Mouse (Mus musculus) cerebellum, adult (tissue): ENCODE measurements around the gene Fhl2.
"Not testable (repeated sequence)": the region's sequence is repeated elsewhere in the genome, so short reads cannot be mapped to it uniquely, and the experiment has no call there.

Experiments
- ATAC-seq: cut with Nextera tagmentation; 2 replicates; pipeline ENCODE4 v1.9.2; 2017; ENCODE audit warnings: mild to moderate bottlenecking, moderate library complexity, mixed read lengths; ENCODE audit not compliant: insufficient number of reproducible peaks, low FRiP score, low TSS enrichment

The Fhl2 gene

GRCm38 (mm10) chr1:43154491-43154890, 42.3 kb downstream of the Fhl2 start:
- ATAC-seq, result no peak

DNA sequence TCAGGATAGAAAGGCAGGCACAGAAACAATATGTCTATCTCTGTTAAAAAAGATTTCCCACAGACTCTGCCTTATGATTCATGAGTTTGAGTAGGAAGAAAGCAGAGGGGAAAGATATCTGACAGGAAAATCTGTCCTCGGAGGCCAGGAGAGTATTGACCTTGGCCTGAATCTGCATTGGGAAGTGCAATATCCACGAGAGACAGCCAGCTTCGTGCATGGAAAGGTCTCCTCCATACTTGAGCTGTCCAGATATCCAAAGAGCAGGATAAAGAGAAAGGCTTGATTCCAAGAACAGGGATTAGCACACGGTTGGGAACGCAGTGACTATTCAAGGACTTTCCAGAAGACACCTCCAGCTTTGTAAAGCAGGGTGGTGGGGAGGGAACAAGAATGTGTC, 43.2 kb downstream of the Fhl2 start:
- ATAC-seq, result no peak

- ATAC-seq, result no peak
Observed at GRCm38 (mm10) chr1:43152626-43153025, 44.2 kb downstream of the Fhl2 start.

GRCm38 (mm10) chr1:43150225-43150624, 46.6 kb downstream of the Fhl2 start:
- ATAC-seq, result no peak

DNA sequence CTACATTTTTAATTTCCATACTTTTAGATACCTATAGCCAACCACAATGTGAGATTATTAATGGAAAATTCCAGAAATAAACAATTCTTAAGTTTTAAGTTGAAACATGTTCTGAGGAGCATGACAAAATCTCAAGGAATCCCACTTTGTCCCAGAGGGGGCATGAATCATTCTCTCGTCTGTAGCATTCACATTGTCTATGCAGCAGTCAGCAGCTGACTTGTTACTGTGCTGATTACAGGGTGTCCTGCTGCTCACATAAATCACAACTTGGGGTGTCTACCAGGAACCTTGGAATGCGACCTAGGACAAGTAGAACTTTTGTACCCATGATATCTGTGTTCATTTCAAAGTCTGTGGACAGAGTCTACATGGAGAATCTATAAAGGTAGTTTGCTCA, 49.3 kb downstream of the Fhl2 start:
- ATAC-seq, result no peak

DNA sequence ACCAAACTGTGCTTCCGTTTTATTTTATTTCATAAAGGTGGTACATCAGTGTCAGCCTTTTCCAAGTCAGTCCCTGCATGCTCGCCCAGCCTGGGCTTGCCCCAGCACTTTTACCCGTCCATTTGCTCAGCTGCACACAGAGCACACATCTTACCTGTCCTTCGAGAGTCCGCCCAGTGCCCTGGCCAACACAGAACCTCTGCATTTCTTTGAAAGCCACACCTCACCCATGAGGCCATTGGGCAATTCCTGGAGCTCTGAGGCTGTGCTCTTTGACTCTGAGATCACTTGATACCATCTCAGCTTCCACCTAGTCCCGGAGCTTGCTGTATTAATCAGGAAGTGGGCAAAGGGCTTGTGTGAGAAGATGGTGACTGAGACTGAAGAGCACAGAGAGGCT, 51.4 kb downstream of the Fhl2 start:
- no peak for ATAC-seq

GRCm38 (mm10) chr1:43144338-43144906, 52.4 kb downstream of the Fhl2 start:
- ATAC-seq, result no peak

GRCm38 (mm10) chr1:43143791-43144190, 53.0 kb downstream of the Fhl2 start:
- no peak for ATAC-seq

GRCm38 (mm10) chr1:43143284-43143683, 53.5 kb downstream of the Fhl2 start:
- no peak for ATAC-seq

DNA sequence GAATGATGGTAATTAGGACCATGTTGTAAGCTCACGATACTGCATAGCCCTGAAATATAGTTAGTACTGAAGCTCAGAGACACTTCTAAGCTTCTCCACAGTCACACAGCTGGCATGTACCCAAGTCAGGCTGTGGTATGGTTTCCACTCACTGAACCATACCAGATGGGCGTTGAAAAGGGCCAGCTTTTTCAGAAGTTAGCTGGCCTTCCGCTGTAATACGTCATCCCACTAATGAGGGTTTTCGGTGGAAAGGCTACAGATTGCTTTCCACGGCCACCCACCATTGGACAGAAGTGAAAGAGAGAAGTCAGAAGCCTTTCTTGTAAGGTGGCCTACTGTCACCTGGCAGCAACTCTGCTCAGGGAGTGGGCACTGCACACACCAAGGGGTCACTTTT, 53.9 kb downstream of the Fhl2 start:
- ATAC-seq, result no peak

- ATAC-seq, result no peak
Observed at GRCm38 (mm10) chr1:43141555-43141961, 55.2 kb downstream of the Fhl2 start.

DNA sequence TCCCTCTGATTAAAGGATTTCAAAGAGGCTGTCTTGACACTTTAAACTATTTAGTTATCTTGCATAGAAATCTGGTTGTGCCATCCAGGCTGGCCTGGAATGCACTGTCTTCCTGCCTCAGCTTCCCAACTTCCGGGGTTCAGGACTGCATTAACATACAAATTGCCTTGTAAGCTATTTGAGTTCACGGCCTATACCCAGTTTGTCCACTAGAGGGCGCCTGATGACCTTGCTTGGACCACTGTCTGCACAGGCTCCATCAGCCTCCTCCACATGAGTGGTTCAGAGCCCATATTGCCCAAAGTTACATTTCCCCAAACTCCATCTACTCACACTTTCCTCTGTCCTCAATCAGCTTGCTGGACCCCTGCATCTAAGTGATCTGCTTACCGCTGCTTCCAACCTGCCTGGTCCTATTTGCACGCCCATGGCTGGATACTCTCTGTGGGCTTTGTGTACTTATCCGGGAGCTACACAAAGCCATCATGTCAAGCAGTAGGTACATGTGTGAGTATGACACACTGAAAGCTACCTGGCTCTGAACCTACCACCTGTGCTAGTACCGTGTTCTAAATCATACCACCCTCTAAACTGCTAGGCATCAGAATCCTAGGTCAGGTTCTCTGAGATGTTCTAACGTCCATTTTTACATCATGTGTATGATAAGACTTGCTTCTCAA, 57.1 kb downstream of the Fhl2 start:
- peak; percentile 78 for ATAC-seq

GRCm38 (mm10) chr1:43138268-43138812, 58.4 kb downstream of the Fhl2 start:
- ATAC-seq, result no peak

- no peak for ATAC-seq
Observed at GRCm38 (mm10) chr1:43137334-43137733, 59.5 kb downstream of the Fhl2 start.

GRCm38 (mm10) chr1:43136488-43137029, 60.2 kb downstream of the Fhl2 start:
- ATAC-seq, result not testable (repeated sequence)

DNA sequence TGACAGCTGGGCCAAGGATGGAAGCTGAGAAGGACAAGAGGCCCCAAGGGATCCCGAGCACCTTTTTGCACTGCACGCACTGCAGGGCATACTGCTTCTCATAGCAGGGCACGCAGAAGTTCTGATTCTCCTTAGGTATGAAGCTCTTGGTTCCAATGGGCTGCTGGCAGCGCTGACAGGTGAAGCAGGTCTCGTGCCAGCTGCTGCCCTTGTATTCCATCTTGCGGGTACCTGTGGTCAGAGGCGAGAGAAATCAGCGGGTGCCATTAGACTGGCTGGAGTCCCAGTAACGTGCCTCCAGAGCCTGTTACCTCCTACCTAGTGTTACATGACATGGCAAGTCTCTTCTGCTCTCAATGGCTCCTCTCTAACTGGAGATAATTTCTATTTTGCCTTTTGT, 65.2 kb downstream of the Fhl2 start:
- no peak for ATAC-seq

DNA sequence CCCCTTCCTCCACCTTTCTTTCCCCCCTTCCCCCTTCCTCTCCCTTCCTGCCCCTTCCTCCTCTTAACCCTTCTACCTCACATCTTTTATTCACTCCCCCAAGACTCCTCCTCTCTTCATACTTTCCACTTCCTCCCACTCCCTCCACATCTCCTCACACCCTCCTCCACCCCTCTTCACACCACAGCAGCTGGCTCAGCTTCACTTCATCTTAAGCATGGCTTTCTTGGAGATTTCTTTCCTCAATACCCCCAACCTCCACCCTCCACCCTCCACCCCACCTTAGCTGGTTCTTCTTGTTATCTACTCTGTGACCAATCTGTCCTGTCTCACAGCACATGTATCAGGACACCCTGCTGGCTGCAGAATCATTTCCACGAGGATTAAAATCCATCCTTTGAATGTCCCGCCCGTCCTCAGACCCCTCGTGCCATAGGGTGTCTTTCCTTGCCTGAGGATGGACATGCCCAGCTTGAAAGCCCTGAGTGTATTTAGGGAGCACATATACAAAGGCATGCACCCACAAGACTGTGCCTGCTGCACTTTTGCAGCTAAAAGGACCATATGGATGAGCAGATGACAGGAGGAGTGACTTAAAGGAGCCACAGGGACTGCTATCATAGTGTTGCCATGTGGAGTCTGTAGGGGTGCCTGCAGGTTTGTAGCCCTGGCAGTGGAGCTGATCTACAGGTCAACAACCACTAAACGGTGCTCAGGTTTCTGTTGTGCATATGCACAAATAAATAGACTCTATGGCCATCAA, 66.4 kb downstream of the Fhl2 start:
- ATAC-seq, result 0 out of 2 replicates have a peak, but pooled peaks have one; percentile 9

DNA sequence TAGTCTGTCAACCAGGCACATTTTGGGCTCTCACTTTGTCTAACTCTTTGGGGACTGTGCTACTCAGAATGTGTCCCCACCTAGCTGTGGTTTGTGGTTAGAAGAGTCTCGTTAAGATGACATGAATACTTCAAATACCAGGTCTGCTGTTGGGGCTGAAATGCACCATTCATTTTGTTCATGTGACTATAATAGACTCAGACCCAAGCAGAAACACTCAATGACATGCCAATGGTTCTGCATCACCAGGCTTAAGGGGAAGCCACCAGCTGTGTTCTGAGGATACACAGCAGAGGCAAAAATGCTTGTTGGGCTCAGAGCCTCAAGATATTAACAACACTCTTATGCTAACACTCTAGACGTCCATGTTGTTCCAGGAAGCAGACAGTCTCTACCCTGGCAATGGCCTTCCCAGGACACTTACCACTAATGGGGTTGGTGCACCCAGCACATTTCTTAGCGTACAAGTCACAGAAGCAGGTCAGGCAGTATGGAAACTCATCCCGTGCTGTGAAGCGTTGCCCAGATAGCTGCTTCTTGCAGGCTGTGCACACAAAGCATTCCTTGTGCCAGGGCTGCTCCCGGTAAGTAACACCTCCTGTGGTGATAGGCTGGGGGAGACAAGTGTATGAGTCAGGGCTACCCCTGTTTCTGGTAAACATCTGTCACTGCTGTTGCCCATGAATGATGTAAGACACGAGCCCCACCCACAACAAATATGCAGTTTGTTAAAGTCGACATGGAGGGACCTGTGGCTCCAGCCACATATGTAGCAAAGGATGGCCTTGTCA, 68.8 kb downstream of the Fhl2 start:
- no peak for ATAC-seq

GRCm38 (mm10) chr1:43127196-43127595, 69.6 kb downstream of the Fhl2 start:
- no peak for ATAC-seq

- no peak for ATAC-seq
Observed at GRCm38 (mm10) chr1:43124726-43125125, 72.1 kb downstream of the Fhl2 start.
